Mouse (Mus musculus) gastrocnemius, adult 18-20 months (tissue): Measurements from ENCODE around the gene Actc1. TPM values are rescaled to one million over a fixed set of nuclear protein-coding genes. Genes with fewer than 3 reads are reported as not detected.

Experiments used
- DNase-seq: peaks from one replicate; pipeline ENCODE4 v3.0.0; 2021; ENCODE audit warnings: low spot score
- long read RNA-seq, 2 experiments: library from polyadenylated mRNA; stranded (forward); transcript quantifications; one replicate each; pipeline ENCODE4 v2.0.0; 2021
- total RNA-seq, 2 experiments: library from RNA; stranded (reverse); gene quantifications; 2 replicates each; pipeline ENCODE4 v1.2.3; 2021

The Actc1 gene
- total RNA-seq, result 10 to 100 TPM; 41.9 to 84.4 TPM
- long read RNA-seq, experiment 1, transcript Actc1-201 (7 exons, 1,473 nt), result major isoform, 46 of 55 reads
- long read RNA-seq, experiment 1, partial matches to known transcripts, result 8 of 55 reads
- long read RNA-seq, experiment 1, other reads (novel, unspliced or antisense), result 1 of 55 reads
- long read RNA-seq, experiment 2, transcript Actc1-201 (7 exons, 1,473 nt), result major isoform, 10 of 15 reads
- long read RNA-seq, experiment 2, partial matches to known transcripts, result 4 of 15 reads
- long read RNA-seq, experiment 2, other reads (novel, unspliced or antisense), result 1 of 15 reads

GRCm38 (mm10) chr2:114052696-114053598, at the start of gene Actc1:
Actc1 (minus strand) TSS chr2:114053548.
- DNase-seq, result no peak

GRCm38 (mm10) chr2:114102471-114102870, 49.1 kb upstream of the Actc1 start:
- no peak for DNase-seq

GRCm38 (mm10) chr2:114100834-114101233, 47.5 kb upstream of the Actc1 start:
- no peak for DNase-seq

- DNase-seq, result no peak
Measured at GRCm38 (mm10) chr2:114099816-114100215, 46.5 kb upstream of the Actc1 start.

GRCm38 (mm10) chr2:114099109-114099508, 45.8 kb upstream of the Actc1 start:
- DNase-seq, result no peak

GRCm38 (mm10) chr2:114097627-114098026, 44.3 kb upstream of the Actc1 start:
- DNase-seq, result no peak

GRCm38 (mm10) chr2:114096570-114096969, 43.2 kb upstream of the Actc1 start:
- DNase-seq, result no peak

GRCm38 (mm10) chr2:114095348-114095747, 42.0 kb upstream of the Actc1 start:
- no peak for DNase-seq

GRCm38 (mm10) chr2:114094696-114095095, 41.3 kb upstream of the Actc1 start:
- DNase-seq, result no peak

GRCm38 (mm10) chr2:114093577-114093976, 40.2 kb upstream of the Actc1 start:
- DNase-seq, result no peak

- DNase-seq, result no peak
Measured at GRCm38 (mm10) chr2:114089862-114090261, 36.5 kb upstream of the Actc1 start.

- DNase-seq, result peak; percentile 30
Measured at GRCm38 (mm10) chr2:114087271-114087670, 33.9 kb upstream of the Actc1 start.

GRCm38 (mm10) chr2:114071876-114072275, 18.5 kb upstream of the Actc1 start:
- no peak for DNase-seq

- DNase-seq, result no peak
Measured at GRCm38 (mm10) chr2:114066226-114066625, 12.9 kb upstream of the Actc1 start.

- DNase-seq, result no peak
Measured at GRCm38 (mm10) chr2:114064004-114064403, 10.7 kb upstream of the Actc1 start.

GRCm38 (mm10) chr2:114060071-114060591, 6.8 kb upstream of the Actc1 start:
- no peak for DNase-seq

GRCm38 (mm10) chr2:114059608-114060007, 6.3 kb upstream of the Actc1 start:
- DNase-seq, result no peak

GRCm38 (mm10) chr2:114058226-114058796, 5.0 kb upstream of the Actc1 start:
- DNase-seq, result peak; percentile 23

- peak; percentile 64 for DNase-seq
Measured at GRCm38 (mm10) chr2:114057303-114057853, 4.0 kb upstream of the Actc1 start.

- DNase-seq, result no peak
Measured at GRCm38 (mm10) chr2:114054129-114054528, 781 bp upstream of the Actc1 start.

- DNase-seq, result no peak
Measured at GRCm38 (mm10) chr2:114051871-114052241, 1.5 kb downstream of the Actc1 start.
